Mouse (Mus musculus) midbrain, embryonic 12.5 days (tissue): ENCODE results near the gene Wdr48. TPM values are rescaled to one million over a fixed set of nuclear protein-coding genes. Genes with fewer than 3 reads are reported as not detected.
A peak's percentile ranks its signal among the peaks of the same experiment; 100 is the strongest.

ENCODE experiments used
- ATAC-seq: fragments of 200-750 bp; cut with Nextera tagmentation; 2 replicates; pipeline ENCODE4 v1.8.0; 2017; ENCODE audit warnings: low read depth, moderate TSS enrichment, moderate library complexity; ENCODE audit not compliant: low FRiP score
- H3K27ac ChIP-seq: fragments of 300-500 bp; sonication (generic); replicated peaks from 2 replicates; pipeline ENCODE4 v1.5.1; 2016; ENCODE audit warnings: mild to moderate bottlenecking
- H3K27me3 ChIP-seq: fragments of 300-500 bp; sonication (generic); 2 replicates; pipeline ENCODE4 v1.6.1; 2016; ENCODE audit warnings: mild to moderate bottlenecking
- H3K36me3 ChIP-seq: fragments of 300-500 bp; sonication (generic); 2 replicates; pipeline ENCODE4 v1.6.1; 2016
- H3K4me1 ChIP-seq: fragments of 300-500 bp; sonication (generic); 2 replicates; pipeline ENCODE4 v1.6.1; 2016
- H3K4me2 ChIP-seq: fragments of 300-500 bp; sonication (generic); replicated peaks from 2 replicates; pipeline ENCODE4 v1.6.1; 2016; ENCODE audit warnings: mild to moderate bottlenecking, moderate library complexity
- H3K4me3 ChIP-seq: fragments of 300-500 bp; sonication (generic); 2 replicates; pipeline ENCODE4 v1.5.1; 2016; ENCODE audit warnings: mild to moderate bottlenecking
- H3K9ac ChIP-seq: fragments of 300-500 bp; sonication (generic); replicated peaks from 2 replicates; pipeline ENCODE4 v1.6.1; 2016; ENCODE audit warnings: mild to moderate bottlenecking, moderate library complexity
- H3K9me3 ChIP-seq: fragments of 300-500 bp; sonication (generic); 2 replicates; pipeline ENCODE4 v1.6.1; 2016; ENCODE audit warnings: mild to moderate bottlenecking
- WGBS: fragments of 180-500 bp; shearing (Covaris S2); methylation state at CpG from one replicate; pipeline ENCODE4 v1.1.7; 2016; 5-methylcytosine and 5-hydroxymethylcytosine counted together
- polyA plus RNA-seq: library from polyadenylated mRNA; unstranded; fragments of >200 nt; fragmentation: Nextera tagmentation; extraction: Ambion mirVana; gene quantifications from 2 replicates; pipeline ENCODE4 v1.2.1, GENCODE M21; 2016

The Wdr48 gene
- polyA plus RNA-seq, 1 experiment from 2014 or later, result 77.0 TPM

- Histone ChIP-seq H3K4me1 (peaks cover 32% of the 10 kb centered on the region), H3K9ac (no peak overlapping the region), H3K9me3 (peaks cover 4% of the 10 kb centered on the region; the same call in 1 of the 2 replicates), H3K4me3 (no peak overlapping the region; the same call in 1 of the 2 replicates), H3K27me3 (no peaks in the 10 kb centered on the region; the same call in 1 of the 2 replicates), H3K4me2 (peak overlapping the region; percentile 95), H3K36me3 (no peaks in the 10 kb centered on the region), H3K27ac (no peak overlapping the region)
- WGBS, result 86% methylated on average over 5 of the region's 5 CpGs
- ATAC-seq, result no peak
Observed at GRCm38 (mm10) chr9:119893881-119894280, 797 bp upstream of the Wdr48 start.

- H3K9ac ChIP-seq, result peak overlapping the region; percentile 95
- H3K4me3 ChIP-seq, result peak overlapping the region; percentile 100
- peaks cover 4% of the 10 kb centered on the region; the same call in 1 of the 2 replicates for H3K9me3 ChIP-seq
- ATAC-seq, result peak; percentile 2
- H3K36me3 ChIP-seq, result no peaks in the 10 kb centered on the region
- under 1% methylated on average over 68 of the region's 71 CpGs for WGBS
- H3K4me1 ChIP-seq, result peaks cover 20% of the 10 kb centered on the region
- peak overlapping the region; percentile 83 for H3K27ac ChIP-seq
- peak overlapping the region; percentile 95 for H3K4me2 ChIP-seq
- H3K27me3 ChIP-seq, result no peaks in the 10 kb centered on the region; the same call in 1 of the 2 replicates
Observed at GRCm38 (mm10) chr9:119895040-119895721, 503 bp downstream of the Wdr48 start.

- no peak overlapping the region for H3K27ac ChIP-seq
- 97% methylated on average over 2 of the region's 2 CpGs for whole genome bisulfite sequencing
Observed at GRCm38 (mm10) chr9:119899446-119899845, 4.8 kb downstream of the Wdr48 start.

GRCm38 (mm10) chr9:119902410-119903151 is 7.9 kb downstream of the Wdr48 start:
- Histone ChIP-seq H3K9me3 (no peaks in the 10 kb centered on the region), H3K4me2 (no peak overlapping the region), H3K36me3 (peaks cover 47% of the 10 kb centered on the region), H3K9ac (no peak overlapping the region), H3K4me3 (no peak overlapping the region), H3K4me1 (no peaks in the 10 kb centered on the region), H3K27me3 (no peaks in the 10 kb centered on the region), H3K27ac (no peak overlapping the region)
- 89% methylated on average over 12 of the region's 12 CpGs for WGBS
- ATAC-seq, result no peak

More at GRCm38 (mm10) chr9:119899446-119899845, 4.8 kb downstream of the Wdr48 start:
- peaks cover 14% of the 10 kb centered on the region for H3K4me1 ChIP-seq
- no peak overlapping the region for H3K4me2 ChIP-seq
- H3K4me3 ChIP-seq, result no peak overlapping the region
- ATAC-seq, result no peak
- H3K36me3 ChIP-seq, result peaks cover 19% of the 10 kb centered on the region
- H3K27me3 ChIP-seq, result no peaks in the 10 kb centered on the region
- H3K9ac ChIP-seq, result no peak overlapping the region
- H3K9me3 ChIP-seq, result no peaks in the 10 kb centered on the region

- no peaks in the 10 kb centered on the region for H3K9me3 ChIP-seq
- no peak overlapping the region for H3K27ac ChIP-seq
- 96% methylated on average over 3 of the region's 3 CpGs for WGBS
- no peaks in the 10 kb centered on the region for H3K4me1 ChIP-seq
- no peak overlapping the region for H3K4me2 ChIP-seq
- H3K4me3 ChIP-seq, result no peak overlapping the region
- no peak overlapping the region for H3K9ac ChIP-seq
- ATAC-seq, result no peak
- H3K36me3 ChIP-seq, result peaks cover 90% of the 10 kb centered on the region
- H3K27me3 ChIP-seq, result no peaks in the 10 kb centered on the region
Observed at GRCm38 (mm10) chr9:119908708-119909107, 14.0 kb downstream of the Wdr48 start.

GRCm38 (mm10) chr9:119909931-119910330 is 15.3 kb downstream of the Wdr48 start:
- peaks cover 93% of the 10 kb centered on the region for H3K36me3 ChIP-seq

GRCm38 (mm10) chr9:119913087-119913838 is 18.6 kb downstream of the Wdr48 start:
- peaks cover 88% of the 10 kb centered on the region for H3K36me3 ChIP-seq
- 74% methylated on average over 13 of the region's 13 CpGs for WGBS

More at GRCm38 (mm10) chr9:119909931-119910330, 15.3 kb downstream of the Wdr48 start:
- Histone ChIP-seq H3K27me3 (no peaks in the 10 kb centered on the region), H3K4me2 (no peak overlapping the region), H3K27ac (no peak overlapping the region), H3K9ac (no peak overlapping the region), H3K4me3 (no peak overlapping the region), H3K4me1 (no peaks in the 10 kb centered on the region), H3K9me3 (no peaks in the 10 kb centered on the region)
- WGBS, result 87% methylated on average over 3 of the region's 3 CpGs
- no peak for ATAC-seq

GRCm38 (mm10) chr9:119919858-119920257 is 25.2 kb downstream of the Wdr48 start:
- H3K4me2 ChIP-seq, result no peak overlapping the region
- H3K9ac ChIP-seq, result no peak overlapping the region
- H3K27ac ChIP-seq, result no peak overlapping the region
- no peaks in the 10 kb centered on the region for H3K4me1 ChIP-seq
- WGBS, result 83% methylated on average over 1 of the region's 1 CpGs
- H3K36me3 ChIP-seq, result peaks cover 88% of the 10 kb centered on the region
- ATAC-seq, result no peak
- H3K4me3 ChIP-seq, result no peak overlapping the region
- H3K27me3 ChIP-seq, result no peaks in the 10 kb centered on the region
- H3K9me3 ChIP-seq, result no peaks in the 10 kb centered on the region

More at GRCm38 (mm10) chr9:119913087-119913838, 18.6 kb downstream of the Wdr48 start:
- no peak for ATAC-seq
- no peak overlapping the region for H3K9ac ChIP-seq
- H3K4me2 ChIP-seq, result no peak overlapping the region
- H3K9me3 ChIP-seq, result no peaks in the 10 kb centered on the region
- no peak overlapping the region for H3K27ac ChIP-seq
- H3K4me1 ChIP-seq, result no peaks in the 10 kb centered on the region
- H3K4me3 ChIP-seq, result no peak overlapping the region
- H3K27me3 ChIP-seq, result no peaks in the 10 kb centered on the region

- Histone ChIP-seq H3K9me3 (no peaks in the 10 kb centered on the region), H3K27ac (no peak overlapping the region), H3K36me3 (peaks cover 93% of the 10 kb centered on the region), H3K4me2 (no peak overlapping the region), H3K4me1 (no peaks in the 10 kb centered on the region), H3K27me3 (no peaks in the 10 kb centered on the region), H3K4me3 (no peak overlapping the region), H3K9ac (no peak overlapping the region)
- 89% methylated on average over 4 of the region's 4 CpGs for WGBS
- no peak for ATAC-seq
Observed at GRCm38 (mm10) chr9:119923462-119923861, 28.8 kb downstream of the Wdr48 start.

GRCm38 (mm10) chr9:119925120-119925657 is 30.5 kb downstream of the Wdr48 start:
- no peak overlapping the region for H3K4me3 ChIP-seq
- H3K4me2 ChIP-seq, result no peak overlapping the region
- no peak overlapping the region for H3K27ac ChIP-seq
- H3K36me3 ChIP-seq, result peaks cover 93% of the 10 kb centered on the region
- no peaks in the 10 kb centered on the region for H3K4me1 ChIP-seq
- H3K27me3 ChIP-seq, result no peaks in the 10 kb centered on the region
- H3K9ac ChIP-seq, result no peak overlapping the region
- no peaks in the 10 kb centered on the region for H3K9me3 ChIP-seq
- no peak for ATAC-seq
- 96% methylated on average over 16 of the region's 16 CpGs for WGBS

- no peak for ATAC-seq
- no peak overlapping the region for H3K4me3 ChIP-seq
- H3K36me3 ChIP-seq, result peaks cover 93% of the 10 kb centered on the region
- no peaks in the 10 kb centered on the region for H3K4me1 ChIP-seq
- no peaks in the 10 kb centered on the region for H3K9me3 ChIP-seq
- no peaks in the 10 kb centered on the region for H3K27me3 ChIP-seq
- no peak overlapping the region for H3K4me2 ChIP-seq
- no peak overlapping the region for H3K9ac ChIP-seq
- 95% methylated on average over 8 of the region's 8 CpGs for WGBS
- H3K27ac ChIP-seq, result no peak overlapping the region
Observed at GRCm38 (mm10) chr9:119925729-119926128, 31.1 kb downstream of the Wdr48 start.
